ENCODE assay signal across 22 mouse cellular contexts in the genomic region with DNA sequence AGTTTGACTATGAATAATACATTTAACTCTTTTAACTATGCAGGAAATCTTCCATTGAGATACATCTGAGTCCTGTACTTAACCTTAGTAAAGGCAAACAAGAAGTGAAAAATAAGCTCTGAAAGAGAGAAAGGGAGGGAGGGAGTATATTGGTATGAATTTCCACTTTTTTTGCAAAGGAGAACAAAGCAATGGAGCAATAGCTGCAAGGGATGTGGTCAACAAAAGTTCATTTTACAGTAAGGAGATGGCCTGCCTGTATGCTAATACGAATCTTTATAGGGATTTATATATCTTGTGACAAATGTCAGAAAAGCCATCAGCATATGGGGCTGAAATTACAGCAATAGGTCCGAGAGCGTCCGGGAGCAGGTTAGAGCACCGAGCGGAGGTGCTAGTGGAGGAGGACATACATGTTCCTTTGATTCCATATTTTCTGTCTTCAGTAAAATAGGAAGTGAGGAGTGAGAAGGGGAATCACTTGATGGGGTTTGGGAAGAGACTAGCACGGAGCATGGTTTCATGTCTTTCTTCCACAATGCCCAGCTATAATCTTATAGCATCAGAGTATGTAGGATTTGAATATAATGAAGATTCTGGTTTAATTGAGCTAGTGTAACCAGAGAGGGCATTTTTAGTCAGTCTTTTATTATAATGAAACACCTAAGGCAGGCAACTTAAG.
DNase-seq lines count a peak whose midpoint lies in the region; ATAC-seq and TF ChIP-seq lines count a peak whose summit lies in the region.
"Had no signal": no experiment of that assay in that cellular context is flagged by ENCODE, and none has a peak within 500 bp of the region (broad histone marks: within the 10 kb centered on the region; RNA-seq: fewer than 3 reads in every experiment).

No protein-coding gene starts in this region.

- H3K4me3 ChIP-seq in midbrain, postnatal 0 days (ENCODE audit: low read depth, low read length) = no peak overlapping the region

- H3K4me1 ChIP-seq in midbrain, postnatal 0 days (ENCODE audit: insufficient read depth, low read length) = no peaks in the 10 kb centered on the region

- peak; percentile 52; the same call in 1 of the 2 replicates for ATAC-seq in common myeloid progenitor, adult 5-6 weeks (replicated peaks; ENCODE audit: low read depth, poor library complexity, severe bottlenecking)
- ATAC-seq in granulocyte monocyte progenitor cell, adult 5-6 weeks (replicated peaks; ENCODE audit: poor library complexity, severe bottlenecking) = peak; percentile 93
- peak; percentile 76 for ATAC-seq in megakaryocyte, adult 5-6 weeks (ENCODE audit: poor library complexity, severe bottlenecking)
- ATAC-seq in megakaryocyte progenitor cell, adult 5-6 weeks (replicated peaks; ENCODE audit: poor library complexity) = peak; percentile 75
- ATAC-seq in midbrain, postnatal 0 days (ENCODE audit: low FRiP score) = no peak
- ATAC-seq: activated CD4-positive, CD25-positive, alpha-beta regulatory T cell, adult 4 months; CD4-positive, CD25-positive, alpha-beta regulatory T cell, adult 4 months; Patski had no signal

- H3K4me2 ChIP-seq in midbrain, postnatal 0 days (ENCODE audit: low read depth, low read length, poor library complexity, severe bottlenecking) = no peak overlapping the region

- WGBS in midbrain, postnatal 0 days = 96% methylated on average over 7 of the region's 7 CpGs

- no peaks in the 10 kb centered on the region for H3K36me3 ChIP-seq in midbrain, postnatal 0 days (ENCODE audit: insufficient read depth, low read length)

- TF ChIP-seq CTCF in midbrain, postnatal 0 days (IDR thresholded peaks at IDR 0.05) = no peak

- H3K9me3 ChIP-seq in midbrain, postnatal 0 days (ENCODE audit: low read length) = no peaks in the 10 kb centered on the region
- H3K9me3 ChIP-seq: G1E had no signal

- no peak overlapping the region for H3K27ac ChIP-seq in midbrain, postnatal 0 days (ENCODE audit: low read depth, low read length)

- H3K27me3 ChIP-seq in midbrain, postnatal 0 days (ENCODE audit: insufficient read depth, low read length) = no peaks in the 10 kb centered on the region
- H3K27me3 ChIP-seq: CH12.LX, Patski had no signal

- DNase-seq in urinary bladder, postnatal 25 days (ENCODE audit: low spot score) = no peak
- DNase-seq in midbrain, postnatal 0 days (ENCODE audit: low spot score) = no peak
- DNase-seq in layer of hippocampus, adult 11-12 months (ENCODE audit: low spot score) = no peak
- no peak for DNase-seq in B cell, adult 2 months
- DNase-seq: adrenal gland, adult 2 months; adrenal gland, adult 8-10 months; adrenal gland, postnatal 10 days; adrenal gland, postnatal 14 days; adrenal gland, postnatal 25 days; adrenal gland, postnatal 36 days; cerebellum, adult 11 months; cerebellum, adult 11-12 months; cerebellum, adult 18-20 months had no signal

- no peak overlapping the region for H3K9ac ChIP-seq in midbrain, postnatal 0 days (replicated peaks; ENCODE audit: low read length, poor library complexity, severe bottlenecking)
